8 mouse cellular contexts compared by ENCODE assay signal in the genomic region with DNA sequence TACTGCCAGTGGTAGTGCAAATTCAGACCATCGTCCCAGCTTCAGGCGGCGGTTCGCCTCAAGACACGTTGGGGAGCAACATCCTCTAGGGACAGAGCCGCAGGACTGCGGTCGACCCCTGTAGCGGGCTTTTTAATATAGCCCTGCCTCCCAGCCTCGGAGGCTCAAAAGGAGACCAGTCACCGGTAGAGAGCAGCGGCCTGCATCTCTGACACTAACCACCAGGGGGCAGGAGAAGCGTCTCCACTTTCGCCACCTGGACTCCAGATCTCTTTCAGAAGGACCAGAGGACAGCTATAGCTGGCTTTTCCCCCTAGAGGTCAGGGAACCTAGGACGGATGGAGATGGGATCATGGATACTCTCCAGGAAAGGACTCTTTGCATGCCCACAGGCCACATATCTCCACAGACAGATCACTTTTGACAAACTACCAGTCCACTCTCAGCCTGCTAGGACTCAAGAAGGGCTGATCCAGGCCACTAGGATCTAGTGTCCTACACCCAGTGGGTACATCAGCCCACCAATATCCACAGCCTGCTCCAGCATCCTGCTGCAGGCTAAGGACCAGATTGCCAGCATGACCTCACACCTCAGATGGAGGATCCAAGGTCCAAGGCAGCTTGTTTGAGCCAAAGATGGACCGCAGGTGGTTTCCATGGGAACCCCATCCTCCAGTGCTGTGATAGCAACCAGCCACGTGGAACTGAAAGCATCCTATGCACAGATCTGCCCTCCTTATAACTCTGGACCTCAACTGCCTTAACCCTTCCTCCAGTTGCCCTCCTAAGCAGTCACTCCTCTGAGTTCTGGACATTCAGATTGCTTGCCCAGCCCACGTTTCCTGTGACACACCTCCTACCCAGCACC.
DNase-seq lines count a peak whose midpoint lies in the region; ATAC-seq and TF ChIP-seq lines count a peak whose summit lies in the region.

No protein-coding gene starts in this region.

- no peak for TF ChIP-seq EP300 in lung, postnatal 0 days (IDR thresholded peaks at IDR 0.05)

- peak overlapping the region; percentile 46 for H3K4me3 ChIP-seq in hindbrain, embryonic 10.5 days
- H3K4me3 ChIP-seq in lung, postnatal 0 days (ENCODE audit: low read depth, low read length), result 0 out of 2 replicates have a peak overlapping the region, but pooled peaks have one; percentile 10

- ATAC-seq in lung, postnatal 0 days, result peak; percentile 39; the same call in 1 of the 2 replicates

- DNase-seq in MN1 (ENCODE audit: low spot score), result peak; percentile 75
- peak; percentile 96 for DNase-seq in cerebellum, adult 9-10 months
- DNase-seq in frontal cortex, adult 2 months (ENCODE audit: extremely low spot score in 1 of 2, low spot score in 1 of 2), result peak; percentile 68 to 91
- DNase-seq in hindbrain, embryonic 10.5 days (ENCODE audit: low spot score), result peak; percentile 88
- DNase-seq in layer of hippocampus, postnatal 14 days (ENCODE audit: low spot score in 2 of 2), result peak; percentile 80 to 82
- DNase-seq in lung, postnatal 0 days (ENCODE audit: low spot score), result peak; percentile 73
- peak; percentile 93 for DNase-seq in retina, embryonic 14.5 days (ENCODE audit: low spot score)
- DNase-seq in urinary bladder, adult 18-20 months (ENCODE audit: low spot score in 2 of 2), result peak; percentile 63 to 66

- TF ChIP-seq CTCF in lung, postnatal 0 days (IDR thresholded peaks at IDR 0.05), result peak; percentile 81

- peaks cover 50% of the 10 kb centered on the region for H3K27me3 ChIP-seq in hindbrain, embryonic 10.5 days (ENCODE audit: insufficient read depth, poor library complexity, severe bottlenecking)
- H3K27me3 ChIP-seq in lung, postnatal 0 days (replicated peaks; ENCODE audit: insufficient read depth, low read length), result peaks cover 24% of the 10 kb centered on the region

- peak overlapping the region; percentile 43 for H3K4me2 ChIP-seq in lung, postnatal 0 days (replicated peaks; ENCODE audit: low read depth, low read length)

- H3K27ac ChIP-seq in hindbrain, embryonic 10.5 days, result peak overlapping the region; percentile 80
- no peak overlapping the region for H3K27ac ChIP-seq in lung, postnatal 0 days (ENCODE audit: low read length)

- 14% methylated on average over 18 of the region's 18 CpGs for WGBS in hindbrain, embryonic 10.5 days
- WGBS in lung, postnatal 0 days, result 13% methylated on average over 18 of the region's 18 CpGs

- H3K9me3 ChIP-seq in hindbrain, embryonic 10.5 days, result no peaks in the 10 kb centered on the region
- no peaks in the 10 kb centered on the region for H3K9me3 ChIP-seq in lung, postnatal 0 days (ENCODE audit: low read length)

- H3K4me1 ChIP-seq in hindbrain, embryonic 10.5 days (replicated peaks), result peaks cover 59% of the 10 kb centered on the region
- H3K4me1 ChIP-seq in lung, postnatal 0 days (ENCODE audit: insufficient read depth, low read depth, low read length), result peaks cover 9% of the 10 kb centered on the region

- no peak overlapping the region for H3K9ac ChIP-seq in lung, postnatal 0 days (replicated peaks; ENCODE audit: low read depth)

- H3K36me3 ChIP-seq in hindbrain, embryonic 10.5 days, result peaks cover 34% of the 10 kb centered on the region
- no peaks in the 10 kb centered on the region for H3K36me3 ChIP-seq in lung, postnatal 0 days (ENCODE audit: insufficient read depth, low read length)
